Mouse (Mus musculus) T-helper 1 cell (primary cell): ENCODE results near the gene Defb43.

ENCODE experiments used
- in situ Hi-C: fragments of 300-600 bp; cut with MboI, MseI; formaldehyde crosslinking; loops from one replicate; pipeline ENCODE4 v1.15.1; 2025; ENCODE audit warnings: high pct_unique_total_duplicates

The Defb43 gene

DNA sequence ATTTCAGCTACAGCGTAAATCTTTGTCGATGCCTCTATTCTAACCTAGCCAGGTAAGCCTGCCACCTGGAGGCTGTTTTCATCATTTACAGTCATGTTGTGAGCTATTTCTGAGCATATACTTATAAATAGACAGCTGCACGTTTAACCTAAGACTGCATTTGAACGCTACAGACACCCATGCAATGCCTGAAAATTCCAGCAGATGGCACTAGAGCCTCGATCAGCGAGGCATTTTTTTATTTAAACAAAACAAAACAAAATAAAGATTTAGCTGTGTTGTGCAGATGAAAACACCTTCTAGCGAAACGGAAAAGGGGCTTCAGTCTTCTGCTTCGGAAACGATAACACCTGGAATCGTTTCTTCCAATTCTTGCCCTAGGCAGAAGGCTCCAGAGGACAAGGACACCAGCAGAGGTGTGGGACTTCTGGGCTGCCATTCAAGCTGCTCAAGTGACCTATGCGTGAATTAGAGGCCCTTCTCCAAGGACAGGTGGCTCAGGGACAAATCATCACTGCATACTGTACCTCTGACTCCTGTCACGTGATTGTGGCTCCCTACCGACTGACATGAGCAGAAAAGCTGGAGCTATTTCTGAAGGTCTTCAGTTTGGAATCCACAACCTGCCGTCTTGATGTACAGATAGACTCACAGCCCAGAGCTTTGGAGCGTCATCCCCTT, 55.2 kb downstream of the Defb43 start:
- in situ Hi-C loops, result loop anchor here (5.0 kb wide), 1 partner anchor 136 kb away; no protein-coding TSS in a partner anchor
